Mouse (Mus musculus) ES-E14 (cell line): ENCODE data around the gene Nfxl1.

Experiments
- HCFC1 ChIP-seq: IDR thresholded peaks from 2 replicates; pipeline ENCODE4 v1.6.1; 2012; ENCODE audit warnings: low read length, inconsistent platforms, borderline replicate concordance; ENCODE audit not compliant: insufficient read depth
- ZC3H11A ChIP-seq: IDR thresholded peaks from 2 replicates; pipeline ENCODE4 v1.6.1; 2012; ENCODE audit warnings: low read depth, mild to moderate bottlenecking, inconsistent platforms, low read length, borderline replicate concordance
- ZNF384 ChIP-seq: IDR thresholded peaks from 2 replicates; pipeline ENCODE4 v1.6.1; 2012; ENCODE audit warnings: low read depth, low read length, inconsistent platforms

DNA sequence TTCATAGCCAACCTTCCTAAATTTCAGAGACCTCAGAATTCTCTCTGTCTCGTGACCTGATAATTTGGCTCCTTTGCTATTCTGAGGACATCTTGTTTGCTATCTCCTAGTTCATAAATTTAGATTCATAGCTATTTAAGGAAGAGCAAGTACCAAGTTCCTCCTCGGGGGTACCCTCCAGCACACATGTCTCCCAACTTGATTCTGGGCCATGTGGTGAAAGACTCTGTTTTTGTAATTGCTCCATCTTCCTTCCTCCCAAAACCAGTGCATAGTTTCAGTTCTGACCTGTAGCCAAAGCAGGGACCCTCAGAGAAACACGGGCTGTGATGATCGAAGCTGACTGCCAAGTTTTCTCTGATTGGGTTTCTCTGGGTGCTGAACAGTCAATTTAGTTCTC lies 62.7 kb downstream of the Nfxl1 start:
- TF ChIP-seq ZC3H11A (no peak), HCFC1 (no peak), ZNF384 (no peak)
